Mouse (Mus musculus) brain, adult 2 months (tissue): ENCODE measurements around the gene Lamc3.
A peak's percentile ranks its signal among the peaks of the same experiment; 100 is the strongest.

Experiments used
- DNase-seq: peaks from one replicate; pipeline ENCODE4 v3.0.0; 2011; ENCODE audit warnings: low read depth, low spot score

Lamc3 gene

DNA sequence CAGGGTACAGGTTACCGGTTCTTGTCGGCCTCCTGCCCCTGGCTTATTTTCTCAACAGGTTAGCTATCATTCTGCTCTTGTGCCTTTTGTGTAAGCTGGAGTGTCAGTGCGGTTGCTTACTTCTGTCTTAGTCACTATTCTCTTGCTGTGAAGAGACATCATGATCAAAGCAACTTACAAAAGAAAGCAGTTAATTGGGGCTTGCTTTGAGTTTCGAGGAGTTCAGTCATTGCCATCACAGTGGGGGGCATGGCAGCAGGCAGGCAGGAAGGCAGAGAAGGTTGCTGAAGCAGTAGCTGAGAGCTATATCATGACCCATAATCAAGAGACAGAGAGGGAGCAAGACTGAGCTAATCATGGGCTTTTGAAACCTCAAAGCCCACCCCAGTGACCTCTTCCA, 47.5 kb downstream of the Lamc3 start:
- peak; percentile 43 for DNase-seq

DNA sequence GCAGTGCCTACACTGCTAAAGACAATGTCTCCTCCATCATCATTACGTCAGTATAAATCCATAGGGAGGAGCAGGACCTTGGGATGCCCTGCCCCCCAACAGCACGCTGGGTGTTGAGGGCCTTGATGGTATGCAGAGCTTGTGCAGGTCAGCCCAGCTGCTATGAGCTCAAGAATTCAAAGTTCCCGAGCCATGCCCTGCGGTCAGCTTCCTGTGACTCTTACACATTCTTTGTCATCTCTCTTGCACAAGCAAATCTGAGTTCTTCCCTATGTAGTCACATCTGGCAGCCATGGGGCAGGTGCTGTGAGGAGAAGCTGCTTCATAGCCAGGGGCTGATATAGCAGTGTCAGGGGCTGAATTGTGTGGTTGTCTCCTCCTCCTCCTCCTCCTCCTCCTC, 48.0 kb downstream of the Lamc3 start:
- no peak for DNase-seq

DNA sequence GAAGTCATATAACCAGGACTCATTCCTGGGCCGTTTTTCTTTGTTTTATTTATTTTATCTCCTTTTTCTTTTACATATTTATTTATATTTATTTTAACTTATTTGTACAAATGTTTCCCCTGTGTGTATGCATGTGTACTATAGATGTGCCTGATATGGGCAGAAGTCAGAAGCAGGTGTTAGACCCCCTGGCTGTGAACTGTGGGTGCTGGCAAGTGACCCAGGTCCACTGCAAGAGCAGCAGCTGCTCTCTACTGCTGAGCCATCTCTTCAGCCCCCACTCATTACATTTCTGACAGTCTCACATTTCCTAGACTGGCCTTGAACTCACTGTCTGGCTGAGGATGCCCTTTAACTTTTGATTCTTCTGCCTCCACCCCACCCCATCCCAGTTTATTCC, 51.2 kb downstream of the Lamc3 start:
- DNase-seq, result no peak

DNA sequence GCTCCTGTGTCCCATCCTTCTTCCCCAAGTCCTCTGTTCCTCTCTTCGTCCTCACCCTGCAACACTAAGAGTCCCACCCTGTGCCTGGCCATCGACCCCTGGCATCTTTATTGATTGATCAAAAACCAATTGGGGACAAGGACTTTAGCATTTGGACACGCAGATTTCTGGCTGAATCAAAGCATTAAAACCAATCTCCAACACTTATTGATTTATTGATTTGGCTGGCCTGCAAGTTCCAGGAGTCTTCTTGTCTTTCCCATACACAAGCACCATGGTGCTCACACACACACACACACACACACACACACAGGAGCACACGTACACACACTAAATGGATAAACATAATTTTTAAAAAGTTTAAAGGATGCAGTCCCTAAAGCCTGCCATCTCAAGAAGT, 55.9 kb downstream of the Lamc3 start:
- DNase-seq, result no peak

DNA sequence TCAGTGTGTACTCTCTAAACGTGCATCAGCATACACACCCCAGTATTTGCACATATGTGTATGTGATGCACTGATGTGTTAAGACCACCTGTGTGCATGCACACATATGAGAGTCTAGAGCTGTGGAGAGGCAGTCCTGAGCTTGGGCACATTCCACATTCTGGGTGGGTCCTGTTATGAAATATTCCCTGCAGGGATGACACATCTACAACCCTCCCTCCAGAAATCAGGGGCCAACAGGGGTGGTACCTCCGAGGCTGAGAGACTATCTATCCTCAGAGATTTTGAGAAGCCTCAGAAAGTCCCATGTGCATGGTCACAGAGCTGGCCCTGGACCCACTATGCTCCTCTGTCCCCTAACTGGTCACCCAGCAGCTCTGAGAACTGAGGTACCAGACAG, 58.5 kb downstream of the Lamc3 start:
- DNase-seq, result no peak

DNA sequence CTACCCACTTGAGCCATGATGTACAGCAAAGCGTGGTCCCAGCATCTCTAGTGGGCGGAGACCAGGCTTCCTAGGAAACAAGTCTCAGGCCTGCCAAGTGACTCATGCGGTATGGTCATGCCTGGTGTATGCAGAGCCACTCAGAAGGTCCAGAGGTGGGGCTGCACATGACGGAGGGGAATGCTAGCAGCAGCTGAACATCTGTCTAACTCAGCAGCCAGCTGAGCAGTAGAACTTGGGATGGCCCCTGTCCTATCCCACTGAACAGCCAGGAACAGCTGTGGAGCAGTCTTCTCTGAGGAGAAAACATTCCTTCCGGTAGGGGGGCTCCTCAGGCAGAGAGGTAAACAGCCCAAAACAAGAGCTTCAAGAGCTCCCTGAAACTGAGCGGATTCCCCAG, 61.3 kb downstream of the Lamc3 start:
- no peak for DNase-seq

DNA sequence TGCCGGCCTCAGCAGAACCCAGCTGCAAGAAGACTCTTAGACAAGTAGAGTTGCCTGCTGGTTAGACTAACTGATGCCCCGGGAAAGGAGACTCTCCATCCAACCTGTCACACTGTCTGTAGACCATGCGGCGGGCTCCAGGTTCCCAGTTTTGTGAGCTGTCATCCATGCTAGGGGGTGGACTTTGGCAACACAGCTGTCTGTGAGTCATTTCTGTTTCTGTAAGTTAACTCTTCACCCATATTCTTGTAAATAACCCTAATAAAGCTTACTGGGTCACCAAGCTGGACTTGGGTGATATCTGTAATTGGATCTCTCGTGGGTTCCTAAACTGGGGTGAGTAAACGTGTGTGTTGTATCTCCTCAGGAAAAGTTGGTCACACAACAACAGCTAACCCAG, 61.7 kb downstream of the Lamc3 start:
- no peak for DNase-seq

DNA sequence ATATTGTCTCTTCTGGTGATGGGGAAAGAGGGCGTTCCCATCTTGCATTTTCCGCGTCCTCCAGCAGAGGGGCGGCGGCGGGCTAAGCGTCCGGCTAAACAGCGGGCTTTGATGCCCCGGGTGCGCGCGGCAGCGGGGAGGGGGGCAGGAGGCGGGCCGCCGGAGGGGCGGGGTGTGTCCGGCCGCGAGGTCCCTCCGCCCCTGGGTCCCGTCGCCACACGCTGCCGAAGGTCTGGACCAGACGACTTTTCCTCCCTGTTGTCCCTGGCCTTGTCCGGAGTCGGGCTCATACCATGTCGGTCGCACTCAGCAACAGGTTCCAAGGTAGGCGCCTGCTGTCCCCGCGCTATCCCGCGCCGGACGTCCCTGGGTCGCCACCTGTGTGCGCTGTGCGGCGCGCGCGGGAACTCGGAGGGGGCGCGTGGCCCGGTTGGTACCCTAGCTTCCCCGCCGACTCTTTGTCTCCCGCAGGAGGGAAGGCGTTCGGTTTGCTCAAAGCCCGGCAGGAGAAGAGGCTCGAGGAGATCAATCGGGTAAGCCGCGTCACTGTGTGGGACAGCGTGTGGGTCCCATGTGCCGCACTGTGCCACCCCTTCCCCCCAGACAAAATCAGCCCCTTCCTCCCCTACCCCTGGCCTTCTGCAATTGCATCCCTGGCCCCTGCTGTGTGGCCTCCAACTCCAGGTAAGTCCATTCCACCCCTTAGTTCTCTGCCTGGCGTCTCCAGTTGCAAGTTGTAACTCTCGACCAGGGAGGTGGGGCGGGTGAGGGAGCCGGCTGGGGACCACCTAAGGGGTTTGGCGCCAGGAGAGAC, 63.2 kb downstream of the Lamc3 start, which contains the start of gene Aif1l:
Gene Aif1l (plus strand): TSS at position 82 of the 814 bp plus-strand sequence.
- DNase-seq, result peak; percentile 45

DNA sequence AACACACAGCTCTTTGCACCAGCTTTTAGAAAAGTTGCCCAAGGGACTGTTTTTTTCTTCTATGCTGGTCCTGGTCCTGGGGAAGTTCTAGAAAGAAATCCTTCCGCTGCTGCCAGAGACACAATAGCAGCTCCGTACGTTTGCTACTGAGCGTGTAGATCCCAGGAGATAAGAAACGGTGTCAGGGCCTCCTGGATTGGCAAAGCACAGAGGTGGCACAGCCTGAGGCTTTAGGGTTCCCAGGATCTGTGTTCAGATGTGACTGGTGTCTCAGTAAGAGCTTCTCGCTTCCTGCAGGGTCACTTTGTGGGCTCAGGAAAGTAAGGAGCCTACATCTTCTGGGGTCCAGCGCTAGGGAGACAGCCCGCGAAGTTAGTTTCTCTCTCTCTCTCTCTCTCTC, 63.9 kb downstream of the Lamc3 start:
- DNase-seq, result no peak

DNA sequence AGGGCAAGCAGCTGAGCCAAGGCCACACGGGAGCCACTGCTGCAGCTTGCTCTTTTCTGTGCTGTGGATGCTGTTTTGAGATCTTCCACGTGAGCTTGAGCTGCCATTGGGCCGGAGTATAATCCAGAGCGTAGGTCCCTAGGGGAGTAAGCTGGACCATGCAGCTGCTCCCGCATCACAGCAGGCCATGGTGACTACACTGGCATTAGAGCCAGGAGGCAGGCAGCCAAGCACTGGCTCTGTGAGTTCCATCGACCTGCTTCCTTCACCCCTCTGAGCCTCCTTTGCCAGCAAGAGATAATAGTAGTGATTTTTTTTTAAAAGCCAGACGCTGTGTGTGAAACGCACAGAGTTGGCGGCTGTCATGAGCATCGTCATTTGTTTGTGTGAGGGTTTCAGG, 65.1 kb downstream of the Lamc3 start:
- peak; percentile 45 for DNase-seq

DNA sequence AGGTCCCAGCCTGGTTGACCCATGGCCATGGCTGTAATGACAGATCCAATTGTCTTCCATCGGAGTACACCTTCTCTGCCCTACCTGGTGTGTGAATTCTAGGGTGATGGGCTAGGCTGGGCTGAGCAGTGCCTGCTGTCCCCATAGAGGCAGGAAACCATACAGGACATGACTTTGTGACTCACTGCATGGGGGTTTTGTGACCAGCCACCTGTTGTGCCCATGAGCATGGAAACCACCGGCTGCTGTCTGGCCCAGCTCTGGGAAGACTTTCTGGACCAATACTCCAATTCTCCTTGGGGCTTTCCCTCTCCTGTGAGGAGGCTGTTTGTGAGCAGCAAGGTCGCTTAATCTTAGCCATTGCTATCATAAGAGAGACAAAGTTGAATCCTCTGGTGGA, 65.6 kb downstream of the Lamc3 start:
- no peak for DNase-seq

DNA sequence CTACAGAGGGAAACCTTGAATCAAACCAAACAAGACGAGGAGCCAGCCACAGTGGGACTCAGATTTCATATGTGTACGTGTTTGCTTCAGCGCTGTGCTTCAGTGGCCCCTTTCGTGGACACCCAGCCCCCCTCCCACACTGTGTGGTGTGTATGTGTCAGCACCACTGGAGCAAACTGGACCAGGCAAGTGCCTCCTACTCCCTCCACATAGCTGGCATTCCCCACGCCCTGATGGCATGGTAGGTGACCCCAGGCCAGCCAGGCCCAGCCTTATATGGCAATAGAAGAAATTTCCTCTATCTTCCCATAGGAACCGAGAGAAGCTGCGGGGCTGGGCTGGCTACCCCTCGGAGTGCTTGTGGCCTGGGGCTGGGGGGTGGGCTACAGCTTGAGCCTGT, 66.6 kb downstream of the Lamc3 start:
- no peak for DNase-seq

DNA sequence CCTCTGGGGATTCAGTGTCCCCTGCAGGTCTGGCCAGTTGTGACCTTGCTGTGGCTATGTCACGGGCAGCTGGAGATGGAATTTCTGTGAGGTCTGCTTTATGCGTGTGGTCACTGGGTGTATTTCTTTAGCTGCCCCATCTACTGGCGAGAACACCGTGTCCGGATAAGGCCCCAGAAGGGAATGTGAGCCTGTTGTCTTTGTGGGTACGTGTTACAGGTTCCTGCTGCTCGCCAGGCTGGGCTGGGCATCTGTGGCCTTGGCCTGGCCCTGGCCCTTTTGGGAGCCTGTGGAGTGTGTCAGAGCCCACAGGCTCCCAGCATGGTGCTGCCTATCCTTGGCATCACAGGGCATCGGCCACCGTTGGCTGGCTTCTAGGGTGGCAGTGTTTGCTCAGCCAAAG, 67.7 kb downstream of the Lamc3 start:
- peak; percentile 55 for DNase-seq

DNA sequence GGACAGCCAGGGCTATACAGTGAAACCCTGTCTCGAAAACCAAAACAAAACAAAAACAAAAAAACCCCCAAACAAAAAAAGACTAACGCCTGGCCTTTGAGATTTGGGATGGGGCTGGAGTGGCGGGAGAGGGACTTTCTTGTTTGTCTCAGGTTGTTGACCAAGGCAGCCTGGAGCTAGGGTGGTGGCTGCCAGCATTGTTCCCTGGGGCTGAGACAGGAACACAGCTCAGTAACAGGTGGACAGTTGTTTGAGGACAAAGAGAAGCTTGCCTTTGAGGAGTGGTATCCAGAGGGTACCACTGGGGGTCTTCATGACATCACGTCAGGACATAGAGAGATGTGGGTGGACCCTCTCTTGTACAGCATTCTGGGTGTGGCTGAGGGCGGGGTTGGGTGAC, 68.6 kb downstream of the Lamc3 start:
- no peak for DNase-seq

DNA sequence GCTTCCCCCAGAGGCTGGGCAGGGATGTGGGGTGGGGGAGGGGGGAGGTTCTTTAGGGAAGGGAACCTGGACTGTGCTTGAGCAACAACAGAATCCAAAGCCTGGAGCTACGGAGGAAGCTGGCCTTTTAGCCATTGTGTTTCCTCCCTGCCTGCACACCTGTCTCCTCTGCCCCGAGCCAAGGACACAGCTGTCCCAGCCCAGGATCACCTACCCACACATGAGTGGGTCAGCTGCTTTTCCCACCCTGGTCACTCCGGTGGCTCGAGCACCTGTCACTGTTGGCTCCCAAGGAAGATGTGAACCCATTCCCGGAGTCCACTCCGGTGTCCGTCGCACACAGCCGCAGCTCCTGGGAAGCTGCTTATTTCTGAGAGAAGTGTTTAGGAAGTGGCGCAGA, 70.1 kb downstream of the Lamc3 start:
- no peak for DNase-seq

DNA sequence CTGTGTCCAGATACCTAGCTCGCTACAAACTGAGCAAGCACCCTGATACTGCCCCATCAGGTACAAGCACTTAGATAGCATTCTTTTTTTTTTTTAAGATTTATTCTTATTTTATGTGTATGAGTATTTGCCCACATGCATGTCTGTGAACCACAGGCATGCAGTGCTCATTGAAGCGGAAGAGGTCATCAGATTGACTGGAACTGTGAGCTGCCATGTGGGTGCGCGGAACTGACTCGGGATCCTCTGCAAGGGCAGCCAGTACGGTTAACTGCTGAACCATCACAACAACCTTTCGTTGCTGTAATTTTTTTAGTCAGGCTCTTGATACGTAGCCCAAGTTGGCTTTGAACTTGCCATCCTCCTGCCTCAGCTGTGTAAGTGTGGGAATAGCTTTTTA, 73.9 kb downstream of the Lamc3 start:
- DNase-seq, result no peak

DNA sequence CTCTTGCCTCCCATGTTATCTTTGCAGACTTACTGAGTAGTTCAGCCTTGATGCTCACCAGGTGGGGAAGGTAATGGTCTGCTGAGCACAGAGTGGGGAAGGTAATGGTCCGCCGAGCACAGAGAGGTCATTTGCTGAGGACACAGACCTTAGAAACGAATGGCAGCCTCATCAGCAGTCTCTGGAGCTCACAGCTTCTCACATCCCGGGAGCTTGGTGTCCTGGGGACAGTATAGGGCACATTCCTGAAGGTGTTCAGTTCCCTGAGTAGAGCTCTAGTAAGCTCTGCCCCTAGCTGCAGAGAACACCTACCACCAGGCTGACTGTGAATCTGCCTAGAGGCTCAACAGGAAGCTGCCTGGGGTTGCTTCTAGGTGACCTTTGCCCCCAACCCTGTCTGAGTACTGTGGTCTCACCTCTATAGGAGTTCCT, 74.7 kb downstream of the Lamc3 start:
- DNase-seq, result no peak

DNA sequence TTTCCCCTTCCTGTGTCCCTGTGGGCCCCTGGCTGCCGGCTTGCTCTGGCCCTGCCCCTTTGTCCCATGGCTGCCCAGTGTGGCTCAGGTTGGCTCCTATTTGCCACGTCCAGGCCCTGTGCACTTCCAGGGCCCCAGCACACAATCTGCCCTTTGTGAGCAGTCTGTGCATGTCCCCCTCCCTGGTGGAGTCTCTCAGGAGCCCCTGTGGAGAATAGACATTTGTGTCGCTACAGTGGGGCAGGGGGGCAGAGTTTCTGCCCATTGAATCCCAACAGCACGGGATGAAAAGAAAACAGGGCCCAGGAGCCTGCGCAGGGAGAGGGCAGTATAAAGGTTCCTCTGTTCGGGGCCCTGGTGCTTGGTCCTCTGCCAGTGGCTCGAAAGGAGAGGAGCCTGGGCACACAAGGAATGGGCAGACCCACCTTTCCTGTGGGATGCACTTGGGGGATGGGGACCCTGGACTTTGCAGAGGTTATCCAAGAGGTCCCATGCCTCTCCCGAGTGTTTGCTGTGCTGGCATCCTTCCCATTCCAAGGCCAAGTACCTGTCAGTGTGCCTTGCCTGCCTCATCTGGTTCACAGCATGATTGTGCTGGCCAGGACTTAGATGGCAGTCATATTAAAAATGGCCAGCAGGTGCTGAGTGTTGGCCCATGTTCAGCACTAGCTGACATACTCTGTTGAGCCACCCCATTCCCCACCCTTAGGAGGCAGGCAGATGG, 75.6 kb downstream of the Lamc3 start:
- peak; percentile 93 for DNase-seq

DNA sequence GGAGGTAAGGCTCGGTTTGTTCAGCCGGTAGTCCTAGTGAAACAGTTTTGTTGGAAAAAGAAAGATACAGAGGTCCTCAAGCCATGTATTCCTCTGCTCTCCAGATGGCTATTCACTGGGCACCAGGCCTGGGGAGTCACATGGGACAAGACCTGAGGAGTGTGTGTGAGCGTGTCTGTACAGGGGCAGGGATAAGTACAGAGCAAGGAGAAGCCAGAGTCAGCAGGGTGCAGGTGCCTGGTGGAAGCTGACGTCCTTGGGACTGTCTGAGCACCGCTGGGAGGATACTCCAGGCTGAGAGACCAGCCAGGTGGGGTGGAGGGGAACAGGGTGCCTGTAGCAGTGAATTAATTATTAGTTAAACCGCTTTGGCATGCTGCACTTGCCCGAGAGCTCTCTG, 76.4 kb downstream of the Lamc3 start:
- peak; percentile 75 for DNase-seq

DNA sequence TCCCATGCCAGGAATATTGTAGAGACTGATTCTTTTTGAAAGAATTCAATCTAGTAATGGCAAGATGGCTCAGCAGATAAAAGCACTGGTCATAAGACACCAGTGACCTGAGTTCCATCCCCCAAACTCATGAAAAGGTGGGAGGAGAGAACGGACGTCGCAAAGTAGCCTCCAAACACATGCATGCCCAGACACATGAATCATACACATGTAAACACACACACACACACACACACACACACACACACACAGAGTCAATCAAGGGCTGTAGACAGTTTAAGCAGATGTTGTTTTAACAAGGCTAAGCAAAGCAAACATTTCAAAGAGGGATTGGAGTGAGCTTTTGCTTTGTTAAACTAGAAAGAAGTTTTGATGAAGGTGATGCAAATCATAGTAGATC, 77.1 kb downstream of the Lamc3 start:
- no peak for DNase-seq

DNA sequence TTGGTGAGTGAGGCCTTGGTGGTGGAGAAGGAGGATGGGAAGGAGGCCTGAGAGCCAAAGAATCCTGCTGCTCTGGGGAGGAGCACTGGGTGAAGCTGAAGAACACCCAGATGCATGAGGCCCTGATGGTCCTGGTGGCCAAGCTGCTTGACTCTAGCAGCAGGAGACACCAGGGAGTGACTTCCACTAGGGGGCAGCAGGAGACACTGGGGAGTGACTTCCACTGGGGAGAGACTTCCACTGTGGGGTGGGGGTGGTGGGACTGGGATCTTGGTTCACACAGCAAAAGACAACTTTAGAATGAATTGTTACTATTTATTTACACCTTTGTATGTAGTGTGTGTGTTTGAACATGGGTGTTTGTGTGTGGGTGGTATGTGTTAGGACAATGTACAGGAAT, 78.0 kb downstream of the Lamc3 start:
- DNase-seq, result peak; percentile 37

DNA sequence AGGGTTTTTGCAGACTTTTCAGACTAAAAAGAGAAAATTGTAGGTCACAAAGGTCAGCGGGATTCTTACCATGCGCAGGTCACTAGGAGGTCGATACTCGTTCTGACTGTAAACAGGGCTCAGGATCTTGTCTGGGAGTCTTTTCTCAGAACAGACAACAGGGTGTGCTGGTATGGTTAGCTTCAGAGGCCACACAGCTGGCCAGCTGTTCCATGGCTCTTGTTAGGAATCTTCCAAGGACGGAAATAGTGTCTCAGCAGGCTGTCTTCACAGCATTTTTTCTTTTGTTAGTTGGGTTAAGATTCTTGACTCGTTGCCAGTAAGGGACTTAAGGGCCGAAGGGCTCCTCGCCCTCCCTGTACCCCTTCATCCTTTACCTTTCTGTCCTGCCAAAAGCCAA, 79.7 kb downstream of the Lamc3 start:
- DNase-seq, result no peak

DNA sequence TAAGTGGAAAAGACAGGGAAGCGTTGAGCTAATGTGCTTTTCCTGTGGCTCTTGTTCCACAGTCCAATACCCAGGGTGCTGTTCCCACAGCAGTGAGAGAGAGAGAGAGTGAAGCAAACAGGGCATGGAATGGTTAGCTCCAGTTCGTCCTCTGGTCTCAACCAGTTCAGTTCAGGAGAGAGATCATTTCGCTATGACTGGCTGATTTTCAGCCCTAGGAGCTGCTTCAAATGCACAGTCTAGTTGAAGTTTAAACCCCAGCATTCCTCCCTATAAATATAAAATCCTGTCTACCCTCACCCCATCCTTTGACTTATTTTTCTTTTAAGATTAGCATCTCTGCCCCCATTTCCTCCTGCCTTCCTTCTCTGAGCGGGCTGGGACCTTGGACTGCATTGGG, 85.5 kb downstream of the Lamc3 start:
- DNase-seq, result no peak
